Mouse (Mus musculus) lung, postnatal 0 days (tissue): ENCODE measurements around the gene Lrit3. TPM values are rescaled to one million over a fixed set of nuclear protein-coding genes. Genes with fewer than 3 reads are reported as not detected.

Experiments used
- ATAC-seq: fragments of 200-750 bp; cut with Nextera tagmentation; 2 replicates; pipeline ENCODE4 v1.8.0; 2017; ENCODE audit warnings: moderate library complexity
- DNase-seq: peaks from one replicate; pipeline ENCODE4 v3.0.0-alpha.2; 2016; ENCODE audit warnings: low spot score
- H3K27ac ChIP-seq: fragments of 300-500 bp; sonication (generic); 2 replicates; pipeline ENCODE4 v1.5.1; 2014; ENCODE audit warnings: antibody characterized with exemption, mild to moderate bottlenecking, low read length, mixed read lengths
- H3K27me3 ChIP-seq: fragments of 300-500 bp; sonication (generic); replicated peaks from 2 replicates; pipeline ENCODE4 v1.6.1; 2014; ENCODE audit warnings: low read length, mixed read lengths; ENCODE audit not compliant: insufficient read depth
- H3K36me3 ChIP-seq: fragments of 300-500 bp; sonication (generic); 2 replicates; pipeline ENCODE4 v1.6.1; 2014; ENCODE audit warnings: low read length, mixed read lengths; ENCODE audit not compliant: insufficient read depth
- H3K4me1 ChIP-seq: fragments of 300-500 bp; sonication (generic); 2 replicates; pipeline ENCODE4 v1.6.1; 2014; ENCODE audit warnings: antibody characterized with exemption, low read depth, low read length, mixed read lengths; ENCODE audit not compliant: insufficient read depth
- H3K4me2 ChIP-seq: fragments of 300-500 bp; sonication (generic); replicated peaks from 2 replicates; pipeline ENCODE4 v1.6.1; 2014; ENCODE audit warnings: low read depth, mild to moderate bottlenecking, low read length, moderate library complexity, mixed read lengths
- H3K4me3 ChIP-seq: fragments of 300-500 bp; sonication (generic); 2 replicates; pipeline ENCODE4 v1.5.1; 2014; ENCODE audit warnings: low read depth, low read length
- H3K9ac ChIP-seq: fragments of 300-500 bp; sonication (generic); replicated peaks from 2 replicates; pipeline ENCODE4 v1.6.1; 2014; ENCODE audit warnings: low read depth, mild to moderate bottlenecking
- H3K9me3 ChIP-seq: fragments of 300-500 bp; sonication (generic); 2 replicates; pipeline ENCODE4 v1.6.1; 2016; ENCODE audit warnings: low read length, mixed read lengths
- CTCF ChIP-seq: IDR thresholded peaks from 2 replicates; pipeline ENCODE4 v1.5.1; 2016; ENCODE audit warnings: antibody characterized with exemption, mild to moderate bottlenecking
- EP300 ChIP-seq: IDR thresholded peaks from 2 replicates; pipeline ENCODE4 v1.6.1; 2016; ENCODE audit warnings: antibody characterized with exemption, mild to moderate bottlenecking, control low read depth
- WGBS: fragments of 180-500 bp; shearing (Covaris S2); extraction: QIAGEN DNeasy Blood & Tissue Kit; methylation state at CpG from one replicate; pipeline ENCODE4 v1.1.7; 2014; 5-methylcytosine and 5-hydroxymethylcytosine counted together
- polyA plus RNA-seq: library from polyadenylated mRNA; unstranded; fragments of >200 nt; fragmentation: Nextera tagmentation; extraction: Ambion mirVana; gene quantifications from 2 replicates; pipeline ENCODE4 v1.2.1, GENCODE M21; 2015

The Lrit3 gene
- polyA plus RNA-seq, 1 experiment from 2014 or later = not detected

- no peak for DNase-seq
- ATAC-seq = no peak
- WGBS = 75% methylated on average over 16 of the region's 16 CpGs
- Histone ChIP-seq H3K4me1 (no peaks in the 10 kb centered on the region), H3K27me3 (no peaks in the 10 kb centered on the region), H3K4me3 (no peak overlapping the region), H3K36me3 (no peaks in the 10 kb centered on the region), H3K9me3 (no peaks in the 10 kb centered on the region), H3K27ac (no peak overlapping the region), H3K9ac (no peak overlapping the region), H3K4me2 (no peak overlapping the region)
- TF ChIP-seq EP300 (no peak), CTCF (no peak)
Observed at GRCm38 (mm10) chr3:129738291-129739183, 65.3 kb downstream of the Lrit3 start.

Other genes starting within 250 kb of the Lrit3 start
- 0.54 and 0.67 TPM in 2 replicates for gene Egf, start 48.7 kb downstream of the Lrit3 start, polyA plus RNA-seq
- gene Rrh, start 18.6 kb upstream of the Lrit3 start, polyA plus RNA-seq = not detected in 2 replicates
- gene Gar1, start 27.4 kb upstream of the Lrit3 start, polyA plus RNA-seq = 17.9 and 21.0 TPM in 2 replicates
- gene Cfi, start 31.9 kb upstream of the Lrit3 start, polyA plus RNA-seq = 1.3 and 1.5 TPM in 2 replicates
- gene Pla2g12a, start 74.6 kb upstream of the Lrit3 start, polyA plus RNA-seq = 34.0 and 43.7 TPM in 2 replicates
- gene Casp6, start 97.4 kb upstream of the Lrit3 start, polyA plus RNA-seq = 76.5 and 83.4 TPM in 2 replicates
- 11.2 and 11.8 TPM in 2 replicates for gene Mcub, start 166.2 kb upstream of the Lrit3 start, polyA plus RNA-seq